ENCODE assay signal across 20 mouse cellular contexts in genomic region chr5:121950175-121950574, GRCm38 (mm10).
DNase-seq lines count a peak whose midpoint lies in the region; ATAC-seq lines count a peak whose summit lies in the region.
"Had no signal": no experiment of that assay in that cellular context is flagged by ENCODE, and none has a peak within 500 bp of the region (broad histone marks: within the 10 kb centered on the region; RNA-seq: fewer than 3 reads in every experiment).

No protein-coding gene starts in this region.

- H3K36me3 ChIP-seq in kidney, embryonic 15.5 days, result no peaks in the 10 kb centered on the region
- no peaks in the 10 kb centered on the region for H3K36me3 ChIP-seq in kidney, embryonic 16.5 days (ENCODE audit: insufficient read depth, low read length)
- H3K36me3 ChIP-seq in hindbrain, embryonic 14.5 days (replicated peaks; ENCODE audit: control insufficient read depth, insufficient read depth), result no peaks in the 10 kb centered on the region
- no peaks in the 10 kb centered on the region for H3K36me3 ChIP-seq in limb, embryonic 10.5 days
- no peaks in the 10 kb centered on the region for H3K36me3 ChIP-seq in liver, embryonic 15.5 days (replicated peaks)
- H3K36me3 ChIP-seq: forebrain, embryonic 12.5 days; midbrain, embryonic 10.5 days had no signal

- peak overlapping the region; percentile 11; the same call in 1 of the 2 replicates for H3K27ac ChIP-seq in kidney, embryonic 15.5 days
- H3K27ac ChIP-seq in kidney, embryonic 16.5 days (ENCODE audit: low read length), result no peak overlapping the region
- H3K27ac ChIP-seq in hindbrain, embryonic 14.5 days, result peak overlapping the region; percentile 86; the same call in 1 of the 2 replicates
- peak overlapping the region; percentile 14; the same call in 1 of the 2 replicates for H3K27ac ChIP-seq in limb, embryonic 10.5 days
- H3K27ac ChIP-seq in liver, embryonic 15.5 days (replicated peaks), result no peak overlapping the region; the same call in 1 of the 2 replicates
- H3K27ac ChIP-seq: left cerebral cortex, adult 2 months had no signal

- no peak for DNase-seq in hindbrain, embryonic 14.5 days (ENCODE audit: low spot score)
- DNase-seq in limb, embryonic 10.5 days (ENCODE audit: low spot score), result no peak
- DNase-seq in testis, postnatal 14 days (ENCODE audit: low spot score), result no peak
- DNase-seq in spleen, adult 12 weeks (ENCODE audit: low spot score), result no peak
- DNase-seq: cerebellum, adult 8-10 months; gastrocnemius, postnatal 25 days; kidney, adult 8-10 months; kidney, postnatal 36 days; layer of hippocampus, adult 9-11 months; left cerebral cortex, postnatal 4 days; lung, adult 2 months; lung, postnatal 36 days; right cerebral cortex, postnatal 4 days; thymus, postnatal 25 days had no signal

- H3K4me1 ChIP-seq in kidney, embryonic 15.5 days, result peaks cover 45% of the 10 kb centered on the region
- H3K4me1 ChIP-seq in kidney, embryonic 16.5 days (ENCODE audit: insufficient read depth, low read length), result peaks cover 28% of the 10 kb centered on the region
- peaks cover 39% of the 10 kb centered on the region for H3K4me1 ChIP-seq in hindbrain, embryonic 14.5 days (replicated peaks; ENCODE audit: control insufficient read depth, insufficient read depth, low read length)
- peaks cover 58% of the 10 kb centered on the region for H3K4me1 ChIP-seq in limb, embryonic 10.5 days
- H3K4me1 ChIP-seq in liver, embryonic 15.5 days (replicated peaks), result peaks cover 23% of the 10 kb centered on the region; the same call in 1 of the 2 replicates

- H3K4me2 ChIP-seq in kidney, embryonic 15.5 days, result no peak overlapping the region
- no peak overlapping the region for H3K4me2 ChIP-seq in kidney, embryonic 16.5 days (replicated peaks; ENCODE audit: low read depth, low read length)
- H3K4me2 ChIP-seq in hindbrain, embryonic 14.5 days (replicated peaks), result no peak overlapping the region
- no peak overlapping the region for H3K4me2 ChIP-seq in liver, embryonic 15.5 days
- H3K4me2 ChIP-seq: forebrain, embryonic 12.5 days had no signal

- no peak overlapping the region for H3K9ac ChIP-seq in kidney, embryonic 15.5 days
- H3K9ac ChIP-seq in kidney, embryonic 16.5 days (replicated peaks; ENCODE audit: low read length), result no peak overlapping the region
- H3K9ac ChIP-seq in hindbrain, embryonic 14.5 days, result no peak overlapping the region
- H3K9ac ChIP-seq in liver, embryonic 15.5 days, result no peak overlapping the region

- peaks cover 17% of the 10 kb centered on the region for H3K27me3 ChIP-seq in kidney, embryonic 15.5 days
- no peaks in the 10 kb centered on the region for H3K27me3 ChIP-seq in kidney, embryonic 16.5 days (ENCODE audit: insufficient read depth, low read length)
- H3K27me3 ChIP-seq in hindbrain, embryonic 14.5 days (ENCODE audit: control insufficient read depth, insufficient read depth, low read length), result no peaks in the 10 kb centered on the region
- peaks cover 27% of the 10 kb centered on the region; the same call in 1 of the 2 replicates for H3K27me3 ChIP-seq in limb, embryonic 10.5 days (ENCODE audit: low read depth, poor library complexity, severe bottlenecking)
- peaks cover 33% of the 10 kb centered on the region for H3K27me3 ChIP-seq in liver, embryonic 15.5 days

- WGBS in kidney, embryonic 15.5 days, result 65% methylated on average over 2 of the region's 2 CpGs
- 76% methylated on average over 2 of the region's 2 CpGs for WGBS in kidney, embryonic 16.5 days
- WGBS in hindbrain, embryonic 14.5 days, result 77% methylated on average over 2 of the region's 2 CpGs
- 68% methylated on average over 2 of the region's 2 CpGs for WGBS in limb, embryonic 10.5 days
- 30% methylated on average over 2 of the region's 2 CpGs for WGBS in liver, embryonic 15.5 days (ENCODE audit: insufficient replicate concordance)

- ATAC-seq in kidney, embryonic 15.5 days (replicated peaks; ENCODE audit: low FRiP score), result no peak
- no peak for ATAC-seq in kidney, embryonic 16.5 days (ENCODE audit: low FRiP score, low TSS enrichment)
- no peak for ATAC-seq in hindbrain, embryonic 14.5 days (ENCODE audit: low FRiP score)
- ATAC-seq in liver, embryonic 15.5 days (ENCODE audit: insufficient read depth), result peak; percentile 76

- no peak overlapping the region for H3K4me3 ChIP-seq in kidney, embryonic 15.5 days (replicated peaks)
- H3K4me3 ChIP-seq in kidney, embryonic 16.5 days (ENCODE audit: low read length), result no peak overlapping the region
- H3K4me3 ChIP-seq in hindbrain, embryonic 14.5 days (replicated peaks; ENCODE audit: low read length), result no peak overlapping the region
- H3K4me3 ChIP-seq in limb, embryonic 10.5 days, result no peak overlapping the region
- no peak overlapping the region for H3K4me3 ChIP-seq in liver, embryonic 15.5 days (replicated peaks)
- H3K4me3 ChIP-seq: forebrain, embryonic 12.5 days; left cerebral cortex, adult 2 months; midbrain, embryonic 10.5 days had no signal

- H3K9me3 ChIP-seq in kidney, embryonic 15.5 days (replicated peaks), result no peaks in the 10 kb centered on the region
- H3K9me3 ChIP-seq in kidney, embryonic 16.5 days (ENCODE audit: low read length), result no peaks in the 10 kb centered on the region
- H3K9me3 ChIP-seq in hindbrain, embryonic 14.5 days (ENCODE audit: control insufficient read depth, low read length), result no peaks in the 10 kb centered on the region
- H3K9me3 ChIP-seq in limb, embryonic 10.5 days (replicated peaks), result no peaks in the 10 kb centered on the region
- H3K9me3 ChIP-seq in liver, embryonic 15.5 days (replicated peaks), result no peaks in the 10 kb centered on the region
- H3K9me3 ChIP-seq: forebrain, embryonic 12.5 days; midbrain, embryonic 10.5 days had no signal

Comparison
In these comparisons a context has a peak if more than half of its experiments do, and no peak if none do; other contexts are left out.
1. H3K27ac ChIP-seq: peak in kidney, embryonic 15.5 days (single experiment), hindbrain, embryonic 14.5 days (single experiment) and limb, embryonic 10.5 days (single experiment); none in kidney, embryonic 16.5 days (single experiment) and liver, embryonic 15.5 days (single experiment).